Mouse (Mus musculus) embryonic fibroblast, embryonic 13.5 days (primary cell): ENCODE measurements around the gene Hecw1. TPM values are rescaled to one million over a fixed set of nuclear protein-coding genes. Genes with fewer than 3 reads are reported as not detected.

Experiments
- H3K27ac ChIP-seq: 2 replicates; pipeline ENCODE4 v1.5.1; 2012; ENCODE audit warnings: low read length, control low read depth, inconsistent platforms; ENCODE audit not compliant: insufficient read depth
- H3K4me1 ChIP-seq: 2 replicates; pipeline ENCODE4 v1.6.1; 2011; ENCODE audit warnings: low read length; ENCODE audit not compliant: control insufficient read depth, insufficient read depth
- H3K4me3 ChIP-seq: 2 replicates; pipeline ENCODE4 v1.5.1; 2011; ENCODE audit warnings: mild to moderate bottlenecking, control low read depth, low read length; ENCODE audit not compliant: insufficient read depth
- CTCF ChIP-seq: IDR thresholded peaks from 2 replicates; pipeline ENCODE4 v1.5.1; 2011; ENCODE audit warnings: mild to moderate bottlenecking, control low read depth, low read length, moderate library complexity, borderline replicate concordance; ENCODE audit not compliant: insufficient read depth
- POLR2A ChIP-seq: IDR thresholded peaks from 2 replicates; pipeline ENCODE4 v1.6.1; 2011; ENCODE audit warnings: low read depth, mild to moderate bottlenecking, control low read depth, low read length, moderate library complexity
- polyA plus RNA-seq: library from polyadenylated mRNA; stranded (reverse); fragments of >200 nt; gene quantifications from 2 replicates; pipeline ENCODE4 v1.2.4, GENCODE M21; 2011; ENCODE audit warnings: low read depth; ENCODE audit not compliant: missing spikeins, insufficient read length

Gene Hecw1
- 1.5 and 3.0 TPM in 2 replicates for polyA plus RNA-seq

GRCm38 (mm10) chr13:14522906-14523269 lies at the start of gene Hecw1:
Gene Hecw1, minus strand, starts transcription at chr13:14523228.
- peak within 1 kb of the TSS; percentile 34 for H3K4me3 ChIP-seq
- TF ChIP-seq POLR2A = no peak
- TF ChIP-seq CTCF = no peak

GRCm38 (mm10) chr13:14561336-14561735 lies 38.3 kb upstream of the Hecw1 start:
- Histone ChIP-seq H3K4me1 (no peaks in the 10 kb centered on the region), H3K4me3 (no peak overlapping the region), H3K27ac (no peak overlapping the region)
- TF ChIP-seq POLR2A (no peak), CTCF (no peak)

More at GRCm38 (mm10) chr13:14522906-14523269, at the start of gene Hecw1:
- peaks cover 3% of the 10 kb centered on the region; the same call in 1 of the 2 replicates for H3K4me1 ChIP-seq
- no peak within 1 kb of the TSS for H3K27ac ChIP-seq

GRCm38 (mm10) chr13:14552628-14553027 lies 29.6 kb upstream of the Hecw1 start:
- TF ChIP-seq CTCF (no peak), POLR2A (no peak)
- H3K27ac ChIP-seq = no peak overlapping the region
- H3K4me1 ChIP-seq = no peaks in the 10 kb centered on the region
- no peak overlapping the region for H3K4me3 ChIP-seq

GRCm38 (mm10) chr13:14542860-14543259 lies 19.8 kb upstream of the Hecw1 start:
- Histone ChIP-seq H3K4me3 (no peak overlapping the region), H3K4me1 (no peaks in the 10 kb centered on the region), H3K27ac (no peak overlapping the region)
- TF ChIP-seq CTCF (no peak), POLR2A (no peak)

GRCm38 (mm10) chr13:14522128-14522905 lies 711 bp downstream of the Hecw1 start:
- Histone ChIP-seq H3K27ac (no peak overlapping the region), H3K4me3 (peak overlapping the region; percentile 34), H3K4me1 (peaks cover 3% of the 10 kb centered on the region; the same call in 1 of the 2 replicates)
- no peak for TF ChIP-seq POLR2A
- TF ChIP-seq CTCF = no peak

GRCm38 (mm10) chr13:14521746-14522127 lies 1.3 kb downstream of the Hecw1 start:
- no peak overlapping the region; the same call in 1 of the 2 replicates for H3K4me3 ChIP-seq
- TF ChIP-seq CTCF (no peak), POLR2A (no peak)
- peaks cover 3% of the 10 kb centered on the region; the same call in 1 of the 2 replicates for H3K4me1 ChIP-seq
- H3K27ac ChIP-seq = no peak overlapping the region

GRCm38 (mm10) chr13:14519605-14520004 lies 3.4 kb downstream of the Hecw1 start:
- Histone ChIP-seq H3K4me1 (peaks cover 3% of the 10 kb centered on the region; the same call in 1 of the 2 replicates), H3K4me3 (no peak overlapping the region), H3K27ac (no peak overlapping the region)
- TF ChIP-seq CTCF (no peak), POLR2A (no peak)

GRCm38 (mm10) chr13:14517478-14517877 lies 5.5 kb downstream of the Hecw1 start:
- Histone ChIP-seq H3K4me1 (peaks cover 3% of the 10 kb centered on the region; the same call in 1 of the 2 replicates), H3K4me3 (no peak overlapping the region), H3K27ac (no peak overlapping the region)
- TF ChIP-seq CTCF = no peak
- TF ChIP-seq POLR2A = no peak

- TF ChIP-seq POLR2A (no peak), CTCF (no peak)
- Histone ChIP-seq H3K4me1 (no peaks in the 10 kb centered on the region), H3K27ac (no peak overlapping the region), H3K4me3 (no peak overlapping the region)
These were observed 7.9 kb downstream of the Hecw1 start for GRCm38 (mm10) chr13:14515106-14515505.

GRCm38 (mm10) chr13:14513934-14514333 lies 9.1 kb downstream of the Hecw1 start:
- no peaks in the 10 kb centered on the region for H3K4me1 ChIP-seq
- no peak for TF ChIP-seq POLR2A
- TF ChIP-seq CTCF = no peak
- no peak overlapping the region for H3K27ac ChIP-seq
- no peak overlapping the region for H3K4me3 ChIP-seq
